Mouse (Mus musculus) inflammation-experienced regulatory T-cells (primary cell): ENCODE measurements around the gene Tgm4. TPM values are rescaled to one million over a fixed set of nuclear protein-coding genes. Genes with fewer than 3 reads are reported as not detected.

ENCODE experiments used
- polyA plus RNA-seq, 2 experiments: library from polyadenylated mRNA; unstranded; fragments of 100-300 nt; shearing (Covaris generic); gene quantifications; one replicate each; pipeline ENCODE4 v1.2.1; 2017

The Tgm4 gene
- 1 to 10 TPM in 1 of 2 experiments, under 1 TPM in 1; 0.80 to 5.8 TPM for polyA plus RNA-seq

DNA sequence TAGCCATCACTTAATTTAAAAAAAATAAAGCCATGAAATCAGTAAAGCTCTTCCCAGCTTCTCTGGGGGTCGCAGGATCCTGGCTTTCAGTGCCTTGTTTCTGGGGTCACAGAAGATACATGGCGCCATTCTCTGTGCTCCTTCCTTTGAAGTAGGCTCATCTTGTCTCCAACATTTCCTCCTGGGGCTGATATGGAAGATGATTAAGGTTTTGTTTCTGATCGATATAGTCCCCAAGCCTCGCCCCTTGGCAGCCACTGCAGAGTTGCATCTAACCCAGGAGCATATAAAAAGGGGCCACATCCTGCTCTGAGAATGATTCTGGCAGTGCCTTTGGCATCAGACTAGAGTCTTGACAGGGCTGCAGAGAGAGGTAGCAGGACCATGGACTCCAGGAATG is at the start of gene Tgm4:
Gene Tgm4, plus strand, starts transcription at position 301 of the 400 bp plus-strand sequence.

DNA sequence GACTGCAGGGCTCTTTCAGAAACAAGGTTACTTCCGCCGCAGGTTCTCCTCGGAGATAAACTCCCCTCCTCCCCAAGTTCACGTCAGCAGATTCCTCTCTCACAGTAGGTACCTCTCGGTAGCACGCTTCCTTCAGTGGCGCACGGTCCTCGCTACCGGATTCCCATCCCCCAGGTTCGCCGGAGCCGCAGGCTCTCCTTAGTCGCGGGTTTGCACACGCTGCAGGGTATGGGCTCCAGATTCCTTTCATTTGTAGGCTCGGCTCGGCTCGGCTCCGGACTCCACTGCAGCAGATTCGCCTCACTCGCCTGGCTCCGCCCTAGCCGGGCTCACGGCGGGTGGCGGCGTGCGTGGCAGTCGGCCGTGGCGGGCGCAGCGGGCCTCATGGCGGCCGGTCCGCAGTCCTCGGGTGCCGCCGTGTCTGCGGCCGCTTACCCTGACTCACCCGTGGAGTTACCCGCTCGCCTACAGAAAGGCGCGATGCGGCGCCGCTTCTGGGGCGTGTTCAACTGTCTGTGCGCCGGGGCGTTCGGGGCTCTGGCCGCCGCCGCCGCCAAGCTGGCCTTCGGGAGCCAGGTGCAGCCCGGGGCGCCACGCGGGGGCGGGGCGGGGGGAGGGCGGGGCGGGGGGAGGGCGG is 13.4 kb upstream of the Tgm4 start, which contains the start of gene Tmem42:
Gene Tmem42, plus strand, starts transcription at position 332 of the 637 bp plus-strand sequence.

GRCm38 (mm10) chr9:123112805-123113521 is 78.4 kb downstream of the Tgm4 start, which contains the start of the genes Zdhhc3 and Exosc7:
Gene Zdhhc3 (minus strand): TSS chr9:123113205.
Gene Exosc7 (plus strand): TSS chr9:123113215.

Other genes with a start within 250 kb of the Tgm4 start
- gene Tcaim, start 229.2 kb upstream of the Tgm4 start, polyA plus RNA-seq: 10 to 100 TPM; 18.1 to 20.6 TPM
- gene Gm35549, start 190.7 kb upstream of the Tgm4 start, polyA plus RNA-seq: 1 to 10 TPM in 1 of 2 experiments, under 1 TPM in 1; 0.94 to 1.7 TPM
- gene Zfp445, start 168.7 kb upstream of the Tgm4 start, polyA plus RNA-seq: 10 to 100 TPM; 49.3 to 58.1 TPM
- 10 to 100 TPM in 1 of 2 experiments, 1 to 10 TPM in 1; 6.6 to 10.3 TPM for gene Zkscan7, start 149.0 kb upstream of the Tgm4 start, polyA plus RNA-seq
- gene Zfp105, start 111.7 kb upstream of the Tgm4 start, polyA plus RNA-seq: not detected
- gene 1110059G10Rik, start 83.7 kb upstream of the Tgm4 start, polyA plus RNA-seq: 10 to 100 TPM; 28.2 to 36.6 TPM
- gene Kif15, start 83.7 kb upstream of the Tgm4 start, polyA plus RNA-seq: 1 to 10 TPM; 4.9 to 7.1 TPM
- gene Tmem42, start 13.4 kb upstream of the Tgm4 start, polyA plus RNA-seq: 10 to 100 TPM; 30.8 to 33.6 TPM
- gene Zdhhc3, start 78.5 kb downstream of the Tgm4 start, polyA plus RNA-seq: 10 to 100 TPM; 64.8 to 69.8 TPM
- gene Exosc7, start 78.5 kb downstream of the Tgm4 start, polyA plus RNA-seq: 10 to 100 TPM; 83.1 to 95.3 TPM
- 1 to 10 TPM in 1 of 2 experiments, under 1 TPM in 1; 0.48 to 1.2 TPM for gene Clec3b, start 116.2 kb downstream of the Tgm4 start, polyA plus RNA-seq
- gene Cdcp1, start 181.3 kb downstream of the Tgm4 start, polyA plus RNA-seq: 1 to 10 TPM in 1 of 2 experiments, not detected in 1; 3.3 TPM
- gene Tmem158, start 226.0 kb downstream of the Tgm4 start, polyA plus RNA-seq: 10 to 100 TPM; 12.7 to 35.7 TPM